ENCODE assay signal across 18 mouse cellular contexts in the genomic region with DNA sequence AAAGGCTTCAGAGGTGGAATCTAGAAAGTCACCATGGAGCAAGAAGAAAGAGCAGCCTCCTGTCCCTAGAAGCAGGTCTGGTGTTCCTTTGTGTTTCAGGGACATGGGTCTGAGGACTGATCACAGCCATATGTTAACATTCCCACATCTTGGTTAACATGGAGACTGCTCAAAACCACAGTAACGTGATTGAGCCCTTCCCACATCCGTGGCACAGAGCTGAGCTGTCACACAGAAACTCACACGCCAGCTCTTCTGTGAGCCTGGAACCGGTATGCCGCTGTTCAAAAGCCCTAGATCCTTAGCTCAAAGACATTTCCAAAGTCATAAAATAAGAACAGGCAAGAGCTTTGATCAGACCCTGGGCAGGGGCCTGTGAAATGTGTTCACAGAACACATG. TPM values are rescaled to one million over a fixed set of nuclear protein-coding genes. Genes with fewer than 3 reads are reported as not detected.
DNase-seq lines count a peak whose midpoint lies in the region; ATAC-seq and TF ChIP-seq lines count a peak whose summit lies in the region.
"Had no signal": no experiment of that assay in that cellular context is flagged by ENCODE, and none has a peak within 500 bp of the region (broad histone marks: within the 10 kb centered on the region; RNA-seq: fewer than 3 reads in every experiment).

No protein-coding gene starts in this region.

- TF ChIP-seq CTCF in testis, adult 2 months (IDR thresholded peaks at IDR 0.05; ENCODE audit: control insufficient read depth, insufficient read depth, insufficient replicate concordance, low read depth, low read length): no peak

- no peak overlapping the region for H3K4me3 ChIP-seq in testis, adult 2 months (ENCODE audit: control insufficient read depth, low read depth, low read length)
- H3K4me3 ChIP-seq: erythroblast, embryonic 14.5 days; forebrain, embryonic 15.5 days; heart, embryonic 13.5 days; hindbrain, embryonic 12.5 days had no signal

- TF ChIP-seq POLR2A in testis, adult 2 months (IDR thresholded peaks at IDR 0.05; ENCODE audit: control insufficient read depth, low read depth, low read length): no peak

- H3K36me3 ChIP-seq in testis, adult 2 months (ENCODE audit: control insufficient read depth, insufficient read depth, low read length): no peaks in the 10 kb centered on the region
- H3K36me3 ChIP-seq: forebrain, embryonic 15.5 days; heart, embryonic 13.5 days; hindbrain, embryonic 12.5 days had no signal

- H3K27ac ChIP-seq in testis, adult 2 months (ENCODE audit: control insufficient read depth, insufficient read depth, low read depth, low read length): peak overlapping the region; percentile 19; the same call in 1 of the 2 replicates
- H3K27ac ChIP-seq: forebrain, embryonic 15.5 days; heart, embryonic 13.5 days; hindbrain, embryonic 12.5 days had no signal

- no peaks in the 10 kb centered on the region for H3K27me3 ChIP-seq in testis, adult 2 months (ENCODE audit: control insufficient read depth, insufficient read depth, low read length)
- H3K27me3 ChIP-seq: forebrain, embryonic 15.5 days; heart, embryonic 13.5 days had no signal

- no peak for DNase-seq in testis, postnatal 10 days (ENCODE audit: low spot score)
- peak; percentile 61 for DNase-seq in NIH3T3 (ENCODE audit: low read depth)
- peak; percentile 94 for DNase-seq in fibroblast of lung, adult 2 months (ENCODE audit: low read depth)
- DNase-seq in spleen, postnatal 4 days (ENCODE audit: low spot score in 2 of 2): no peak
- no peak for DNase-seq in urinary bladder, adult 2 months (ENCODE audit: low spot score)
- DNase-seq: B cell, adult 2 months; cerebellum, adult 2 months had no signal

- 0 out of 2 replicates have a peak, but pooled peaks cover 2% of the 10 kb centered on the region for H3K4me1 ChIP-seq in testis, adult 2 months (ENCODE audit: control insufficient read depth, insufficient read depth, low read length)
- H3K4me1 ChIP-seq: forebrain, embryonic 15.5 days; hindbrain, embryonic 12.5 days had no signal

- no peak for ATAC-seq in cerebellum, adult (ENCODE audit: insufficient number of reproducible peaks, low FRiP score, low TSS enrichment)
- ATAC-seq: forebrain, embryonic 15.5 days; hindbrain, embryonic 16.5 days had no signal

RNA-seq across cellular contexts. Expression of a gene that starts 19.3 kb away (rescaled TPM):
- 4.9 and 5.1 TPM in 2 replicates for polyA plus RNA-seq in testis, adult 2 months (2012; rRNA removed)
- 9.2 and 11.2 TPM in 2 replicates for polyA plus RNA-seq in urinary bladder, adult 2 months (2012; rRNA removed)
- polyA plus RNA-seq: embryonic facial prominence, embryonic 11.5 days; erythroblast, embryonic 14.5 days; inflammation-experienced regulatory T-cells, adult 6 months had no signal

RNA-seq across cellular contexts. Expression of a gene that starts 51.4 kb away (rescaled TPM):
- 2.9 and 4.8 TPM in 2 replicates for polyA plus RNA-seq in testis, adult 2 months (2012; rRNA removed)
- polyA plus RNA-seq in urinary bladder, adult 2 months (2012; rRNA removed): 8.7 and 9.5 TPM in 2 replicates

RNA-seq across cellular contexts. Expression of a gene that starts 52.0 kb away (rescaled TPM):
- polyA plus RNA-seq in testis, adult 2 months (2012; rRNA removed): not detected in 2 replicates
- not detected in 2 replicates for polyA plus RNA-seq in urinary bladder, adult 2 months (2012; rRNA removed)
- polyA plus RNA-seq: embryonic facial prominence, embryonic 11.5 days; erythroblast, embryonic 14.5 days; forebrain, embryonic 11.5 days; forebrain, embryonic 15.5 days; heart, embryonic 13.5 days; heart, postnatal 0 days; hindbrain, embryonic 12.5 days; inflammation-experienced regulatory T-cells, adult 6 months had no signal

Comparison
In these comparisons a context has a peak if more than half of its experiments do, and no peak if none do; other contexts are left out.
1. DNase-seq: peak in NIH3T3 (single experiment) and fibroblast of lung, adult 2 months (single experiment); none in testis, postnatal 10 days (single experiment), spleen, postnatal 4 days (0 of 2) and urinary bladder, adult 2 months (single experiment).